Mouse (Mus musculus): ENCODE results near the gene Akap12.

Gene Akap12

GRCm38 (mm10) chr10:4357435-4357834 lies 91.3 kb downstream of the Akap12 start:
- DNase-seq (ENCODE audit: low read depth): peak; percentile 48

GRCm38 (mm10) chr10:4364618-4365017 lies 98.4 kb downstream of the Akap12 start:
- no peak for DNase-seq (ENCODE audit: low read depth)

- no peak for DNase-seq (ENCODE audit: low read depth)
These were observed 103.9 kb downstream of the Akap12 start for GRCm38 (mm10) chr10:4370105-4370504.

GRCm38 (mm10) chr10:4372011-4372410 lies 105.8 kb downstream of the Akap12 start:
- DNase-seq (ENCODE audit: low read depth): peak; percentile 61

GRCm38 (mm10) chr10:4373558-4373957 lies 107.4 kb downstream of the Akap12 start:
- DNase-seq (ENCODE audit: low read depth): no peak

- DNase-seq (ENCODE audit: low read depth): no peak
These were observed 108.1 kb downstream of the Akap12 start for GRCm38 (mm10) chr10:4374239-4374638.

- no peak for DNase-seq (ENCODE audit: low read depth)
These were observed 108.6 kb downstream of the Akap12 start for GRCm38 (mm10) chr10:4374734-4375133.

GRCm38 (mm10) chr10:4375267-4375666 lies 109.1 kb downstream of the Akap12 start:
- DNase-seq (ENCODE audit: low read depth): no peak

GRCm38 (mm10) chr10:4376461-4376860 lies 110.3 kb downstream of the Akap12 start:
- DNase-seq (ENCODE audit: low read depth): no peak

GRCm38 (mm10) chr10:4376931-4377330 lies 110.8 kb downstream of the Akap12 start:
- no peak for DNase-seq (ENCODE audit: low read depth)

GRCm38 (mm10) chr10:4380748-4381147 lies 114.6 kb downstream of the Akap12 start:
- DNase-seq (ENCODE audit: low read depth): no peak

GRCm38 (mm10) chr10:4384244-4384643 lies 118.1 kb downstream of the Akap12 start:
- DNase-seq (ENCODE audit: low read depth): no peak

GRCm38 (mm10) chr10:4386609-4387591 lies 120.7 kb downstream of the Akap12 start:
- peak; percentile 96 for DNase-seq (ENCODE audit: low read depth)

GRCm38 (mm10) chr10:4387701-4388383 lies 121.7 kb downstream of the Akap12 start, which contains the start of gene Zbtb2:
Gene Zbtb2, minus strand, starts transcription at chr10:4388108.
- peak; percentile 78 for DNase-seq (ENCODE audit: low read depth)

- peak; percentile 64 for DNase-seq (ENCODE audit: low read depth)
These were observed 122.2 kb downstream of the Akap12 start for GRCm38 (mm10) chr10:4388384-4388745.

GRCm38 (mm10) chr10:4389036-4389435 lies 122.9 kb downstream of the Akap12 start:
- DNase-seq (ENCODE audit: low read depth): peak; percentile 47

GRCm38 (mm10) chr10:4389461-4390112 lies 123.4 kb downstream of the Akap12 start:
- DNase-seq (ENCODE audit: low read depth): no peak

- DNase-seq (ENCODE audit: low read depth): no peak
These were observed 124.4 kb downstream of the Akap12 start for GRCm38 (mm10) chr10:4390550-4390949.

- DNase-seq (ENCODE audit: low read depth): no peak
These were observed 124.9 kb downstream of the Akap12 start for GRCm38 (mm10) chr10:4391076-4391475.

- peak; percentile 62 for DNase-seq (ENCODE audit: low read depth)
These were observed 125.7 kb downstream of the Akap12 start for GRCm38 (mm10) chr10:4391851-4392250.

- no peak for DNase-seq (ENCODE audit: low read depth)
These were observed 129.1 kb downstream of the Akap12 start for GRCm38 (mm10) chr10:4395321-4395720.

GRCm38 (mm10) chr10:4398058-4398457 lies 131.9 kb downstream of the Akap12 start:
- no peak for DNase-seq (ENCODE audit: low read depth)
